Mouse (Mus musculus) olfactory bulb, adult 2 months (tissue): ENCODE measurements at regions not wholly inside any gene's neighbourhood (a gene's known extent, or its start where the extent isn't known, plus 50 kb on each side); places are given as distances from the start of the nearest gene placed in this dataset.

ENCODE experiments used
- CTCF ChIP-seq: fragments of 200-500 bp; IDR thresholded peaks from 2 replicates; pipeline ENCODE4 v1.5.1; 2012; ENCODE audit warnings: low read depth, mild to moderate bottlenecking, low read length, moderate library complexity; ENCODE audit not compliant: insufficient read depth
- POLR2A ChIP-seq: fragments of 200-500 bp; IDR thresholded peaks from 2 replicates; pipeline ENCODE4 v1.6.1; 2012; ENCODE audit warnings: mild to moderate bottlenecking, low read depth, low read length, moderate library complexity; ENCODE audit not compliant: insufficient read depth

- TF ChIP-seq CTCF (no peak), POLR2A (no peak)
Observed at GRCm38 (mm10) chr16:31526711-31527344, 104.7 kb downstream of the Bdh1 start.
